Mouse (Mus musculus) Patski (cell line): Measurements from ENCODE around the gene Wdr91. TPM values are rescaled to one million over a fixed set of nuclear protein-coding genes. Genes with fewer than 3 reads are reported as not detected.

Source experiments
- ATAC-seq: fragments of 100-300 bp; one replicate; pipeline ENCODE4 v1.8.0; 2021
- CTCF ChIA-PET: fragments of 350-600 bp; sonication (Branson Sonifier 250); formaldehyde crosslinking; loops from one replicate; lab custom pipeline; 2022; ENCODE audit warnings: inconsistent platforms; lab: Charles Lee
- POLR2A ChIA-PET: fragments of 350-600 bp; sonication (Branson Sonifier 250); formaldehyde crosslinking; loops from one replicate; lab custom pipeline; 2022; ENCODE audit warnings: antibody characterized with exemption, inconsistent platforms; lab: Charles Lee
- DNase-seq: peaks from one replicate; pipeline ENCODE4 v3.0.0-alpha.2; 2011; ENCODE audit warnings: low read depth, low spot score
- H3K27me3 ChIP-seq: fragments of 371-371 bp; one replicate; pipeline ENCODE4 v1.5.1; 2021
- CTCF ChIP-seq: fragments of 100-300 bp; IDR thresholded peaks from one replicate; pipeline ENCODE4 v1.5.1; 2021
- in situ Hi-C: fragments of 300-500 bp; cut with MboI; formaldehyde crosslinking; loops from 3 replicates; pipeline ENCODE4 v1.11.1; 2018; ENCODE audit warnings: low pct_unique_long_range_greater_than_20kb, mixed read lengths
- polyA plus RNA-seq: library from polyadenylated mRNA; unstranded; gene quantifications from one replicate; pipeline ENCODE4 v1.2.3, GENCODE M21; 2021

Gene Wdr91
- polyA plus RNA-seq, 1 experiment from 2014 or later = 15.5 TPM

DNA sequence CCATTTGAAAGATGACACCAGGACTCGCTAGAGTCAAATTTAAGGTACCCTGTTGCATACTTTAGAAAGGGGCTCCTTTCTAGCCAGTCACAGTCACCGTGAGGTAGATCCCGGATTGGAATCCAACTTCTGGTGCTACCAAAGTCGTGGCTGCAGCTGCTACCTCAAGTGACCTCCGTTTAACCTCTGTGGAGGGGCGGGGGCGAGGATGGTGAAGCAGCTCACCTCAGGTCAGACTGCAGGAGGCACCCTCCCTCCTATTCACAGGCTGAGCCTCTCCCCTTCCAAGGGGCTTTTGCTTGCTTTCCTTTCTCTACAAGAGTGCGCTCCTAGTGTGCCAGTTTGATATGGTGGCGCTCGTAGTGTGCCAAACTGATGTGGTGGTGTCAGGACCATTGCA, 9.3 kb upstream of the Wdr91 start, which contains the start of gene Stra8:
Gene Stra8 (plus strand): TSS at position 208 of the 400 bp plus-strand sequence.
- CTCF ChIA-PET = interaction anchor here (1.2 to 1.3 kb wide), 2 partner anchors 14 to 409 kb away, joined by 3 read pairs; no protein-coding TSS in a partner anchor
- H3K27me3 ChIP-seq = no peaks in the 10 kb centered on the region
- DNase-seq (no peak), ATAC-seq (no peak)
- TF ChIP-seq CTCF = no peak
- POLR2A ChIA-PET = no interaction called here
- in situ Hi-C loops = loop anchor here (5.0 kb wide), 3 partner anchors 38 to 408 kb away; no protein-coding TSS in a partner anchor

DNA sequence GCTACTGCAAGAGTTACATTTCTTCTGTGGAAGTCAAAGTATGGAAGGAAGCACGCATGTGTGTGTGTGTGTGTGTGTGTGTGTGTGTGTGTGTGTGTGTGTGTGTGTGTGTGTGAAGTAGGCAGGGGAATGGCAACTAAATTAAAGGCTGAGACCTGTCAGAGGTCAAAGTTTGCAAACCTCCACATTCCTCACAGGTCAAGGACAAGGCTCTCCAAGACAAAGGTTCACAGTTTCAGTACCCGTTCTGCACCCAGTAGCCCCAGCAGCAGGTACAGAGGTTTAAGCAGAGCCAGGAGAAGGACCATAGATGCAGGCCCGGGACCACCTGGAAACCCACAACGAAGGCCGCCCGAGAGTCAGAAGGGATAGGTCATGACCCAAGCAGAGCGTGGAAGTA, 8.5 kb upstream of the Wdr91 start:
- ChIA-PET POLR2A (no interaction called here), CTCF (interaction anchor here (1.2 to 1.3 kb wide), 2 partner anchors 13 to 408 kb away, joined by 3 read pairs; no protein-coding TSS in a partner anchor)
- ATAC-seq (no peak), DNase-seq (no peak)
- H3K27me3 ChIP-seq = no peaks in the 10 kb centered on the region
- no peak for TF ChIP-seq CTCF
- in situ Hi-C loops = loop anchor here (5.0 kb wide), 2 partner anchors 37 to 147 kb away; no protein-coding TSS in a partner anchor

DNA sequence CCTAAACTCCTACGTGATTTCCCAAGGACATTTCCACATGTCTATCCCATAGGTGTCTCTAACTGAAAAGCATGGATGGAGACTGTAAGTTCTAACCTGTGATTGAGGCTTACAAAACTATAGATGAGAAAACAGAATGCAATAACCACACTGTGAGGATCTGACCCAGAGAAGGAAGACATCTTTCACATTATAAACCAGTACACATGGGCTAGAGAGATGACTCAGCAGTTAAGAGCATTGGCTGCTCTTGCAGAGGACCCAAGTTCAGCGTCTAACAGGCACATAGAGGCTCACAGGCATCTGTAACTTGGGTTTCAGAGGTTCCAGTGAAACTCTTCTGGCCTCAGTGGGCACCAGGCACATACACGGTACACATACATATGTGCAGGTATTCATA, 3.8 kb upstream of the Wdr91 start:
- TF ChIP-seq CTCF = no peak
- CTCF ChIA-PET = no interaction called here
- POLR2A ChIA-PET = no interaction called here
- in situ Hi-C loops = no loop called here
- no peak for ATAC-seq
- no peaks in the 10 kb centered on the region for H3K27me3 ChIP-seq
- DNase-seq = no peak

DNA sequence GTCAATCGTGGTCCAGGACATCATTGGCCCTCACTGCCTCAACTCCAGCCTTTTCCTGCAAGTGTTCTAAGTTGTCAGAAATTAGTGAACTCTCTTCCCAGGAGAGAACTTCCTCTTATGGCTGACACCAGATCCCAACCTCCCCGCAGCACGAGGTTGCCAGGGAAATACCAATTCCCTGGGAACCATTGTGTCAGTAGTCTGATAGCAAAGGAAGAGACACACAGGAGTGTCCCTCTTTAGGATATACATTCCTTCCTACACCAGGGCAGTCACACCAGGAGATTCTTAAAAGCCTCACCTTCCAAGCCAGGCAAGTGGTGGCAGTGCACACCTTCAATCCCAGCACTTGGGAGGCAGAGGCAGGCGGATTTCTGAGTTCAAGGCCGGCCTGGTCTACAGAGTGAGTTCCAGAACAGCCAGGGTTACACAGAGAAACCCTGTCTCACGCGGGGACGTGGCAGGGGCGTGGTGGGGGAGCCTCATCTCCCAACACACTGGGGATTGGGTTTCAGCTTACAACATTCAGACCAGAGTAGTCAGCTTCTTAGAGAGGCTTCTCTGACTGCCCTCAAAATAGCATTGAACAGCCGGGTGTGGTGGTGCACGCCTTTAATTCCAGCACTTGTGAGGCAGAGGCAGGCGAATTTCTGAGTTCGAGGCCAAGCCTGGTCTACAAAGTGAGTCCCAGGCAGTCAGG, 2.8 kb upstream of the Wdr91 start:
- in situ Hi-C loops = no loop called here
- no peak for DNase-seq
- TF ChIP-seq CTCF = no peak
- no peaks in the 10 kb centered on the region for H3K27me3 ChIP-seq
- ChIA-PET POLR2A (no interaction called here), CTCF (no interaction called here)
- no peak for ATAC-seq

DNA sequence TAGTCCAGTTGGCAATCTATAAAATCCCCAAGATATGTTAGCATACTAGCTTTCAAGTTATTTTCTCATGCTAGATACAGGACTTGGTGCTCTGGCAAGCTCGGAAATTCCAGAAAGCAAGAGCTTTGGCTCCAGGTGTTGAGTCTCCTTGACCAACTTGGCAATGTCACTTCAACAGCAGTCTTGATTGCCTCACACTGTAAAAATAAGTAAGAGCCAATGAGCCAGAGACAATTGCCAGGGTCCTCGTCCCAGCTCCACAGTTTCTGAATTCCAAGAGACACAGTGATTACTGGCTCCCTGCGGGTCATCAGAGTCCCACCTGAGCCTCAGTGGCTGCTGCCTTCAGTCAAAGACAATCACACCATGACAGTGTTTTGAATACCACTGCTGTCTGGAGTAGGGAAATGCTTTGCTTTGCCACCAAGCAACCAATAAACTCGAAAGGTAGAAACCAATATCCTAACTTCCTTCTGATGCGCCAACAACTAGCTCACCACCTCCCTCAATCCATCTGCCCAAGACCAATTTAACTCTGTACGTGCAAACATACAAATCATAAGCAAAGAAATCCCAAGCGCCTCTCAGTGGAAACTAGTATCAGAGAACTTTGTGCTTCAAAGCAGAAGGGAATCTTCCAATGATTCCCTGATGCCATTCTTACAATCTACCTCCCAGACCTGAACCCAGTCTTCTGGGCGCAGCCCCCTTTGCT, 888 bp downstream of the Wdr91 start:
- CTCF ChIA-PET = interaction anchor here (0.8 to 1.8 kb wide), 3 partner anchors 17 to 32 kb away, joined by 4 to 5 read pairs (median 5); partner anchors contain the start of gene Cyren
- POLR2A ChIA-PET = no interaction called here
- TF ChIP-seq CTCF = no peak
- in situ Hi-C loops = no loop called here
- ATAC-seq = no peak
- DNase-seq = no peak
- no peaks in the 10 kb centered on the region for H3K27me3 ChIP-seq

DNA sequence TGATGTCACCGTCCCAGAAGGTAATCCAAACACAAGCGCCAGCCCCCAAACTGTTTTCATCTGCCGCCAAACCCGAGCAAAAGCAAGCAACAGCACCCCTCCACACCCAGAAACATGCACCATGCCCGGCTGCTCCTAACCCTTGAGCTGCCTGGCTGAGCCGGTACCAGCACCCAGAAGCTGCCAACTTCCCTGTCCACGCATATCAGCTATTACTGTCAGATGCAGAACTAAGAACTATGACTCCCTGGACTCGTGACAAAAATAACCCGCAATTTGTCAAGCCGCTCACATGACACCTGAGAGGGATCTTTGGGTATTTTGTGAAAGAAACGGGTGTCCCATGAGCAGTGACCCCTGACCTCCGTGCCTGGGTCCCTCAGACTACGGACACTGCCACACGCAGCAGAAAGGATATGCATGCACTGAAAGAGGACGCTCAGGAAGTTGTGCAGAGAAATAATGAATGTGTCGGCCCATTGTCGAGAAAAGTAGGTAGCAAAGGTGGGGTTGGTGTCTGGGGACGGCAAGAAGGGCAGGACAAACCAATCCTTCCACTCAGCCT, 2.9 kb downstream of the Wdr91 start:
- ChIA-PET POLR2A (interaction anchor here (1.0 kb wide), 1 partner anchor 53 kb away, joined by 3 read pairs; no protein-coding TSS in a partner anchor), CTCF (interaction anchor here (1.2 to 1.8 kb wide), 2 partner anchors 14 to 30 kb away, joined by 4 to 5 read pairs; partner anchors contain the start of gene Cyren)
- DNase-seq = no peak
- no peak for TF ChIP-seq CTCF
- no peaks in the 10 kb centered on the region for H3K27me3 ChIP-seq
- ATAC-seq = no peak
- in situ Hi-C loops = no loop called here

DNA sequence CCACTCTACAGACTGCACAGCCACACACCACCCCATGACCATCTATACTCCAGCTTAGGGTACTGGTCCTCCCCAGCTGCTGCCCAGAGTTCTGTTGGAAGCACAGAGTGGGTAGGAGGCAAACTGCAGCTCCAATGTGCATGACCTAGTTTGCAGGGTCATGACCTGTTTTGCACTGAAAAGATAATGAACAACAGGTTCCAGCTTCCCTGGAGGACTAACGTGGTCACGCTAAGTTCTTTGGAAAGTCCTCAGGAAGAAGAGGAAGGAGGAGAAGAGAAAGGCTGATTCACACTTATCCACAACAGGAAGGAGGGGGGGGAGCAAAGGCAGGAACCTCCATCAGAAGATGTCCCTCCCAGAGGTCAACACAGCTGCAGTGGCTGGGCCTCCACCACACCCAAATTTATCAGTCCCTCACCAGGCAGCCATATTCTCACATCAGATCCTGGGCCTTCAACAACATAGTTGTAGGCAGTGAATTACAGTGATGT, 3.5 kb downstream of the Wdr91 start:
- ChIA-PET CTCF (interaction anchor here (1.2 kb wide), 1 partner anchor 15 kb away, joined by 4 read pairs; no protein-coding TSS in a partner anchor), POLR2A (interaction anchor here (1.0 kb wide), 1 partner anchor 53 kb away, joined by 3 read pairs; no protein-coding TSS in a partner anchor)
- no peaks in the 10 kb centered on the region for H3K27me3 ChIP-seq
- ATAC-seq (no peak), DNase-seq (no peak)
- TF ChIP-seq CTCF = no peak
- in situ Hi-C loops = no loop called here

DNA sequence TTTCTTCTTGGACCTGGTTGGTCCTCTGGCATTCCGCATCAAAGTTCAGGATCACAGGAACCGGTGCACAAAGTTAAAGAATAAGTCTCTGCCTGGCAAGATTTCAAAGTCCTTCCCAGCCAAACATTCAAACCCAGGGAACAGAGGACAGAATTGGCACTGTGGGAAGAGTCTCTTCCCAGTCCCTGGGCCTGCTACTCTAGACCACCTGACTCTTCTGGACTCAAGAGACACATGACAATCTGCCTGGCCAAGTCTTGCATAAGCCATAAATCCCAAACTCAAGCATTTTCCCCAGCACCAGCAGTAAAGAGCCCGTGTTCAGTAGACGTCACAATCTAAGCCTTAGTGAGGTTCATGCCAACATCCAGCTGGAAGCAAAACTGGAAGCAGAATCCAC, 4.0 kb downstream of the Wdr91 start:
- ChIA-PET POLR2A (no interaction called here), CTCF (interaction anchor here (1.2 to 1.6 kb wide), 2 partner anchors 16 to 27 kb away, joined by 3 to 4 read pairs; no protein-coding TSS in a partner anchor)
- no peak for DNase-seq
- H3K27me3 ChIP-seq = no peaks in the 10 kb centered on the region
- ATAC-seq = no peak
- TF ChIP-seq CTCF = no peak
- in situ Hi-C loops = no loop called here

DNA sequence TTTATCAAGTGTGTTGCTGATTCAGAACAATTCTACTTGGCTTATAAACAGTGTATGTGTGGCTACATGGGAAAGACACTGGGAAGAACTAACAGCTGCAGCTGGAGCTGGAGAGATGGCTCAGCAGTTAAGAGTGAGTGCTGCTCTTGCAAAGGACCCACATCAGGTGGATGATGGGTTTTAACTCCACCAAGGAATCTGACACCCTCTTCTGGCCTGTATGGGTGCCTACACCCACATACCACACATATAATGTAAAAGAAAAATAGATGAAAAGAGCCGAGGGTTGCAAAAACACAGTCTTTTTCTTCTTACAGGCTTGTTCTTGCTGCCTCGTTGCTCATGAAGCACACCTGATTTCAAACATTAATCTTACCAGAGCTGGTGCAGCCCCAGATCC, 4.6 kb downstream of the Wdr91 start:
- POLR2A ChIA-PET = no interaction called here
- in situ Hi-C loops = no loop called here
- DNase-seq (no peak), ATAC-seq (no peak)
- TF ChIP-seq CTCF = no peak
- H3K27me3 ChIP-seq = no peaks in the 10 kb centered on the region
- CTCF ChIA-PET = interaction anchor here (0.8 to 2.1 kb wide), 4 partner anchors 14 to 138 kb away, joined by 3 to 4 read pairs (median 3); partner anchors contain the start of gene Stra8

DNA sequence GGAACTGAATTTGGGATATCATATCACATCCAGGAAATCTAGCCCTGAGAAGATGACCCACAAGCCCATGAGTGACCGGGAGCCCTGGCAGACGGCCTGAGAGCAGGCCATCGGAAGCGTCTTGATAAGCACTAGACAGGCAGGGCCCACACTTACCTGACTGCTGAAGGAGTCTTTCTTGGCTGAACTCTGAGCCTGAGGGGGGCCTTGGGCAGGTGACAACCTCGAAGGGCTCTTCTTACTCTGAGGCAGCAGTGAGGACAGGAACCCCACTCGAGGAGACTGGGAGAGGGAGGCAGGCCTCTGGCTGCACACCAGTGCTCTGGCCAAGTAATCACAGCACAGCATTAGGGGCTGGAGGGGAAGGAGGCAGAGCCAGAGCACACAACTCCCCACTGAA, 6.3 kb downstream of the Wdr91 start:
- no peak for DNase-seq
- ChIA-PET POLR2A (no interaction called here), CTCF (interaction anchor here (1.1 to 2.1 kb wide), 2 partner anchors 9 to 136 kb away, joined by 3 to 4 read pairs; no protein-coding TSS in a partner anchor)
- ATAC-seq = no peak
- no peaks in the 10 kb centered on the region for H3K27me3 ChIP-seq
- TF ChIP-seq CTCF = no peak
- in situ Hi-C loops = no loop called here
